Mouse (Mus musculus): ENCODE data around the gene Iqgap2.

GRCm38 (mm10) chr13:95890851-95891471 is 761 bp downstream of the Iqgap2 start:
- TF ChIP-seq POLR2A (IDR thresholded peaks at IDR 0.05; ENCODE audit: low read depth, low read length): no peak
- peak; percentile 48 for TF ChIP-seq CTCF (conservative IDR thresholded peaks at IDR 0.05; ENCODE audit: insufficient read depth, insufficient read length, low read depth, low read length)
